Mouse (Mus musculus) heart, postnatal 0 days (tissue): Measurements from ENCODE around the gene Psmd12. TPM values are rescaled to one million over a fixed set of nuclear protein-coding genes. Genes with fewer than 3 reads are reported as not detected.

Experiments
- ATAC-seq: fragments of 200-750 bp; cut with Nextera tagmentation; 2 replicates; pipeline ENCODE4 v1.8.0; 2017; ENCODE audit warnings: low read depth, moderate number of reproducible peaks, moderate library complexity; ENCODE audit not compliant: insufficient read depth
- DNase-seq: peaks from one replicate; pipeline ENCODE4 v3.0.0-alpha.2; 2016; ENCODE audit warnings: low spot score
- H3K27ac ChIP-seq: fragments of 300-500 bp; sonication (generic); 2 replicates; pipeline ENCODE4 v1.5.1; 2014; ENCODE audit warnings: low read depth, mild to moderate bottlenecking
- H3K27me3 ChIP-seq: fragments of 300-500 bp; sonication (generic); 2 replicates; pipeline ENCODE4 v1.6.1; 2014; ENCODE audit warnings: low read length, mixed read lengths; ENCODE audit not compliant: control insufficient read depth, insufficient read depth
- H3K36me3 ChIP-seq: fragments of 300-500 bp; sonication (generic); replicated peaks from 2 replicates; pipeline ENCODE4 v1.6.1; 2014; ENCODE audit warnings: low read length, mixed read lengths; ENCODE audit not compliant: control insufficient read depth, insufficient read depth
- H3K4me1 ChIP-seq: fragments of 300-500 bp; sonication (generic); 2 replicates; pipeline ENCODE4 v1.6.1; 2014; ENCODE audit warnings: antibody characterized with exemption; ENCODE audit not compliant: control insufficient read depth, insufficient read depth
- H3K4me2 ChIP-seq: fragments of 300-500 bp; sonication (generic); 2 replicates; pipeline ENCODE4 v1.6.1; 2014; ENCODE audit warnings: low read depth, mild to moderate bottlenecking, low read length, moderate library complexity
- H3K4me3 ChIP-seq: fragments of 300-500 bp; sonication (generic); 2 replicates; pipeline ENCODE4 v1.5.1; 2014; ENCODE audit warnings: low read depth, low read length
- H3K9ac ChIP-seq: fragments of 300-500 bp; sonication (generic); replicated peaks from 2 replicates; pipeline ENCODE4 v1.6.1; 2014; ENCODE audit warnings: low read depth, low read length, mixed read lengths
- H3K9me3 ChIP-seq: fragments of 300-500 bp; sonication (generic); replicated peaks from 2 replicates; pipeline ENCODE4 v1.6.1; 2016; ENCODE audit warnings: low read length; ENCODE audit not compliant: control insufficient read depth
- CTCF ChIP-seq: IDR thresholded peaks from 2 replicates; pipeline ENCODE4 v1.5.1; 2016; ENCODE audit warnings: antibody characterized with exemption, control low read depth, low read depth
- EP300 ChIP-seq: IDR thresholded peaks from 2 replicates; pipeline ENCODE4 v1.6.1; 2016; ENCODE audit warnings: antibody characterized with exemption, low read depth
- WGBS: fragments of 180-500 bp; shearing (Covaris S2); extraction: QIAGEN DNeasy Blood & Tissue Kit; methylation state at CpG from one replicate; pipeline ENCODE4 v1.1.7; 2014; 5-methylcytosine and 5-hydroxymethylcytosine counted together
- polyA plus RNA-seq: library from polyadenylated mRNA; unstranded; fragments of >200 nt; fragmentation: Nextera tagmentation; extraction: Ambion mirVana; gene quantifications from 2 replicates; pipeline ENCODE4 v1.2.1, GENCODE M21; 2015
- total RNA-seq: library from RNA; depleted of rRNA; stranded (reverse); fragments of >200 nt; gene quantifications from 2 replicates; pipeline ENCODE4 v1.2.3, GENCODE M21; 2014; ENCODE audit warnings: low replicate concordance

Psmd12 gene
- total and polyA plus RNA-seq, 2 experiments from 2014 or later = 45.6 to 158 TPM

- no peaks in the 10 kb centered on the region for H3K9me3 ChIP-seq
- no peak overlapping the region for H3K4me2 ChIP-seq
- H3K36me3 ChIP-seq = no peaks in the 10 kb centered on the region
- H3K4me3 ChIP-seq = no peak overlapping the region
- no peak overlapping the region for H3K9ac ChIP-seq
- H3K27me3 ChIP-seq = no peaks in the 10 kb centered on the region
- no peak overlapping the region for H3K27ac ChIP-seq
- no peak for TF ChIP-seq CTCF
- TF ChIP-seq EP300 = no peak
- 50% methylated on average over 18 of the region's 19 CpGs for WGBS
- peaks cover 22% of the 10 kb centered on the region for H3K4me1 ChIP-seq
- DNase-seq (no peak), ATAC-seq (no peak)
Observed at GRCm38 (mm10) chr11:107454546-107455462, 24.5 kb upstream of the Psmd12 start.

GRCm38 (mm10) chr11:107457282-107457681 is 22.0 kb upstream of the Psmd12 start:
- WGBS = 87% methylated on average over 3 of the region's 3 CpGs
- DNase-seq (no peak), ATAC-seq (no peak)
- Histone ChIP-seq H3K9ac (no peak overlapping the region), H3K27ac (no peak overlapping the region), H3K36me3 (no peaks in the 10 kb centered on the region), H3K4me2 (no peak overlapping the region), H3K4me3 (no peak overlapping the region), H3K4me1 (no peaks in the 10 kb centered on the region; the same call in 1 of the 2 replicates), H3K9me3 (no peaks in the 10 kb centered on the region), H3K27me3 (no peaks in the 10 kb centered on the region)
- TF ChIP-seq CTCF = no peak
- TF ChIP-seq EP300 = no peak

GRCm38 (mm10) chr11:107458286-107458685 is 21.0 kb upstream of the Psmd12 start:
- Histone ChIP-seq H3K27me3 (no peaks in the 10 kb centered on the region), H3K4me3 (no peak overlapping the region), H3K27ac (no peak overlapping the region), H3K9me3 (no peaks in the 10 kb centered on the region), H3K4me1 (peaks cover under 1% of the 10 kb centered on the region; the same call in 1 of the 2 replicates), H3K4me2 (no peak overlapping the region), H3K9ac (no peak overlapping the region), H3K36me3 (no peaks in the 10 kb centered on the region)
- TF ChIP-seq EP300 = no peak
- TF ChIP-seq CTCF = no peak
- ATAC-seq = no peak
- DNase-seq = no peak
- WGBS = 66% methylated on average over 12 of the region's 12 CpGs

- Histone ChIP-seq H3K4me1 (peaks cover 3% of the 10 kb centered on the region; the same call in 1 of the 2 replicates), H3K36me3 (no peaks in the 10 kb centered on the region), H3K4me3 (no peak overlapping the region), H3K9me3 (no peaks in the 10 kb centered on the region), H3K27ac (no peak overlapping the region), H3K9ac (no peak overlapping the region), H3K4me2 (no peak overlapping the region), H3K27me3 (no peaks in the 10 kb centered on the region)
- WGBS = 75% methylated on average over 7 of the region's 7 CpGs
- TF ChIP-seq CTCF (no peak), EP300 (no peak)
- DNase-seq (no peak), ATAC-seq (no peak)
Observed at GRCm38 (mm10) chr11:107458986-107459385, 20.3 kb upstream of the Psmd12 start.

GRCm38 (mm10) chr11:107459828-107460227 is 19.5 kb upstream of the Psmd12 start:
- Histone ChIP-seq H3K4me1 (peaks cover 3% of the 10 kb centered on the region; the same call in 1 of the 2 replicates), H3K9ac (no peak overlapping the region), H3K36me3 (no peaks in the 10 kb centered on the region), H3K4me3 (no peak overlapping the region), H3K27me3 (no peaks in the 10 kb centered on the region), H3K9me3 (no peaks in the 10 kb centered on the region), H3K4me2 (no peak overlapping the region), H3K27ac (no peak overlapping the region)
- WGBS = 85% methylated on average over 7 of the region's 7 CpGs
- no peak for DNase-seq
- no peak for ATAC-seq
- TF ChIP-seq CTCF = no peak
- no peak for TF ChIP-seq EP300

GRCm38 (mm10) chr11:107462478-107462877 is 16.8 kb upstream of the Psmd12 start:
- 87% methylated on average over 3 of the region's 3 CpGs for WGBS
- DNase-seq (no peak), ATAC-seq (no peak)
- Histone ChIP-seq H3K9ac (no peak overlapping the region), H3K4me2 (no peak overlapping the region), H3K4me3 (no peak overlapping the region), H3K27ac (no peak overlapping the region), H3K9me3 (no peaks in the 10 kb centered on the region), H3K36me3 (no peaks in the 10 kb centered on the region), H3K27me3 (no peaks in the 10 kb centered on the region), H3K4me1 (0 out of 2 replicates have a peak, but pooled peaks cover 3% of the 10 kb centered on the region)
- TF ChIP-seq CTCF = no peak
- TF ChIP-seq EP300 = no peak
